ENCODE assay signal across 7 mouse cellular contexts in genomic region chr6:116682317-116682716, GRCm38 (mm10). TPM values are rescaled to one million over a fixed set of nuclear protein-coding genes. Genes with fewer than 3 reads are reported as not detected.
A peak's percentile ranks its signal among the peaks of the same experiment; 100 is the strongest.
DNase-seq lines count a peak whose midpoint lies in the region; ATAC-seq and TF ChIP-seq lines count a peak whose summit lies in the region.

No protein-coding gene starts in this region.

- no peak for TF ChIP-seq POLR2A in bone marrow macrophage, adult 2 months (IDR thresholded peaks at IDR 0.05; ENCODE audit: borderline replicate concordance, low read depth, low read length)
- no peak for TF ChIP-seq POLR2A in myocyte (IDR thresholded peaks at IDR 0.05; ENCODE audit: insufficient read length, low read depth)

- H3ac ChIP-seq in myocyte (ENCODE audit: control insufficient read depth, insufficient read length): no peak overlapping the region

- H3K9me3 ChIP-seq in hindbrain, embryonic 10.5 days: no peaks in the 10 kb centered on the region

- no peak for TF ChIP-seq CTCF in bone marrow macrophage, adult 2 months (IDR thresholded peaks at IDR 0.05; ENCODE audit: low read depth, low read length)

- H3K79me2 ChIP-seq in myocyte (ENCODE audit: control insufficient read depth, insufficient read depth): no peaks in the 10 kb centered on the region

- no peaks in the 10 kb centered on the region for H3K36me3 ChIP-seq in myocyte (ENCODE audit: control insufficient read depth, insufficient read depth)
- H3K36me3 ChIP-seq in hindbrain, embryonic 10.5 days: no peaks in the 10 kb centered on the region

- WGBS in hindbrain, embryonic 10.5 days: 63% methylated on average over 6 of the region's 6 CpGs

- peak; percentile 88 to 92 for ATAC-seq in hematopoietic stem cell, adult 5-6 weeks (replicated peaks in 1 of 2; ENCODE audit: insufficient read depth in 1 of 2, low FRiP score in 2 of 2, low TSS enrichment in 1 of 2, low read depth in 1 of 2, poor library complexity in 2 of 2, severe bottlenecking in 2 of 2)

- H3K4me1 ChIP-seq in bone marrow macrophage, adult 2 months (ENCODE audit: control insufficient read depth, insufficient read depth, low read length): peaks cover 60% of the 10 kb centered on the region
- peaks cover 9% of the 10 kb centered on the region for H3K4me1 ChIP-seq in hindbrain, embryonic 10.5 days (replicated peaks)

- H3K4me2 ChIP-seq in myocyte (ENCODE audit: low read depth): peak overlapping the region; percentile 27

- peak overlapping the region; percentile 9; the same call in 1 of the 2 replicates for H3K4me3 ChIP-seq in bone marrow macrophage, adult 2 months (ENCODE audit: insufficient read depth, low read length)
- H3K4me3 ChIP-seq in myocyte: no peak overlapping the region
- no peak overlapping the region for H3K4me3 ChIP-seq in hindbrain, embryonic 10.5 days

- no peaks in the 10 kb centered on the region for H3K27me3 ChIP-seq in myocyte (ENCODE audit: control insufficient read depth, insufficient read depth, insufficient read length)
- no peaks in the 10 kb centered on the region for H3K27me3 ChIP-seq in hindbrain, embryonic 10.5 days (ENCODE audit: insufficient read depth, poor library complexity, severe bottlenecking)

- peak; percentile 81 for DNase-seq in layer of hippocampus, adult 9-11 months
- DNase-seq in layer of hippocampus, adult 9-10 months (ENCODE audit: low spot score): no peak
- DNase-seq in hindbrain, embryonic 10.5 days (ENCODE audit: low spot score): no peak
- DNase-seq in right cerebral cortex, postnatal 4 days: no peak

- peak overlapping the region; percentile 93 for H3K27ac ChIP-seq in bone marrow macrophage, adult 2 months (ENCODE audit: insufficient read depth, low read depth, low read length)
- no peak overlapping the region for H3K27ac ChIP-seq in hindbrain, embryonic 10.5 days

TF ChIP-seq in myocyte, 11 proteins besides CTCF, POLR2A, EP300 and RAD21:
- peak in 1 of 3 experiments; percentile 49 for TF ChIP-seq MYOD1 (IDR thresholded peaks at IDR 0.05; ENCODE audit: control insufficient read depth in 1 of 3, insufficient read length in 2 of 3, low read depth in 2 of 3)
- no peak for TF ChIP-seq E2F4 (IDR thresholded peaks at IDR 0.05; ENCODE audit: insufficient read depth)
- peak in 1 of 3 experiments; percentile 63 for TF ChIP-seq MYOG (IDR thresholded peaks at IDR 0.05; ENCODE audit: control insufficient read depth in 1 of 3, insufficient read depth in 1 of 3, insufficient read length in 2 of 3, low read depth in 2 of 3)

RNA-seq across cellular contexts. Expression of gene Rassf4, which starts 8.6 kb away (rescaled TPM):
- polyA plus RNA-seq in bone marrow macrophage, adult 2 months (2012; ENCODE audit: insufficient read depth, insufficient read length, missing spikeins): 388 and 401 TPM in 2 replicates
- total RNA-seq in hematopoietic stem cell, adult 5-6 weeks (2017): 11.0 and 20.5 TPM in 2 replicates
- polyA plus RNA-seq in myocyte (2012; fragmentation: generic; extraction: Trizol): 0.86 TPM
- polyA plus RNA-seq in hindbrain, embryonic 10.5 days (2016; fragmentation: Nextera tagmentation; extraction: Ambion mirVana): 60.9 and 61.9 TPM in 2 replicates

RNA-seq across cellular contexts. Expression of gene Depp1, which starts 31.9 kb away (rescaled TPM):
- 0.61 TPM in 1 of 2 replicates, not detected in the other for polyA plus RNA-seq in bone marrow macrophage, adult 2 months (2012; ENCODE audit: insufficient read depth, insufficient read length, missing spikeins)
- 0.75 and 1.7 TPM in 2 replicates for total RNA-seq in hematopoietic stem cell, adult 5-6 weeks (2017)
- 12.0 TPM for polyA plus RNA-seq in myocyte (2012; fragmentation: generic; extraction: Trizol)
- polyA plus RNA-seq in hindbrain, embryonic 10.5 days (2016; fragmentation: Nextera tagmentation; extraction: Ambion mirVana): 14.7 and 16.1 TPM in 2 replicates

RNA-seq across cellular contexts. Expression of gene Tmem72, which starts 34.4 kb away (rescaled TPM):
- polyA plus RNA-seq in bone marrow macrophage, adult 2 months (2012; ENCODE audit: insufficient read depth, insufficient read length, missing spikeins): 0.09 TPM in 1 of 2 replicates, not detected in the other
- 0.19 TPM in 1 of 2 replicates, not detected in the other for total RNA-seq in hematopoietic stem cell, adult 5-6 weeks (2017)
- 0.04 TPM for polyA plus RNA-seq in myocyte (2012; fragmentation: generic; extraction: Trizol)
- 0.06 and 0.08 TPM in 2 replicates for polyA plus RNA-seq in hindbrain, embryonic 10.5 days (2016; fragmentation: Nextera tagmentation; extraction: Ambion mirVana)

RNA-seq across cellular contexts. Expression of gene Zfp422, which starts 53.5 kb away (rescaled TPM):
- 26.7 and 31.5 TPM in 2 replicates for polyA plus RNA-seq in bone marrow macrophage, adult 2 months (2012; ENCODE audit: insufficient read depth, insufficient read length, missing spikeins)
- 73.9 and 95.2 TPM in 2 replicates for total RNA-seq in hematopoietic stem cell, adult 5-6 weeks (2017)
- polyA plus RNA-seq in myocyte (2012; fragmentation: generic; extraction: Trizol): 5.2 TPM
- polyA plus RNA-seq in hindbrain, embryonic 10.5 days (2016; fragmentation: Nextera tagmentation; extraction: Ambion mirVana): 255 and 278 TPM in 2 replicates

Comparison
In these comparisons a context has a peak if more than half of its experiments do, and no peak if none do; other contexts are left out.
1. RNA of gene Rassf4, which starts 8.6 kb away (polyA plus RNA-seq): 388 to 401 TPM in bone marrow macrophage, adult 2 months and 60.9 to 61.9 TPM in hindbrain, embryonic 10.5 days; 0.86 TPM in myocyte (single experiment); every median in the first group is over 10 times any median in the second.